Mouse (Mus musculus): ENCODE measurements around the gene H2afx.

DNA sequence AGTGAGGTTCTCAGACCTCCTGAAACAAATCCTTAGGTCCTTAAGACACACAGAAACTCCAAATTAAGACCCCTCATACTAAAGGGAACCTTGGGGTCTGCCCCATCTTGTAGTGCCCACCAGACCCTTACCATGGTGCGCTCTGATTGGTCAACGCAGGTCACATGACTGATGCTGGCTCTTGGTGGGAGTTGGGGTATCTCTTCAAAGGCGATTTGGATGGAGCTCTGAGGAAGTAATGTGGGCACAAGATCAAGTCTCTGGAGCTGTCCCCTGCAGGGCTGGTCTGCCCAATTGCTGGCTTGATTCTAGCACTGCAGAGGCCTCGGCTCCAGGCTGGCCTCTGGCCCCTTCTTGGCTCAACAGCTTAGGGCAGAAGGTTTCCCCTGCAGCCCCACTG lies 17.0 kb upstream of the H2afx start:
- TF ChIP-seq GATA1 (IDR thresholded peaks at IDR 0.05; ENCODE audit: low read length) (no peak), TAL1 (IDR thresholded peaks at IDR 0.05; ENCODE audit: low read length) (no peak)
